Mouse (Mus musculus): ENCODE measurements around the gene Ifna5. TPM values are rescaled to one million over a fixed set of nuclear protein-coding genes. Genes with fewer than 3 reads are reported as not detected.
"Not testable (repeated sequence)": the region's sequence is repeated elsewhere in the genome, so short reads cannot be mapped to it uniquely, and the experiment has no call there.

Ifna5 gene
- polyA plus RNA-seq, 1 experiment from 2014 or later: not detected

- DNase-seq (no peak), ATAC-seq (ENCODE audit: insufficient read depth) (no peak)
- H3K4me2 ChIP-seq: no peak within 1 kb of the TSS
- TF ChIP-seq CTCF (IDR thresholded peaks at IDR 0.05; ENCODE audit: low read depth): no peak
- H3K27ac ChIP-seq (ENCODE audit: low read depth): no peak within 1 kb of the TSS
- no peaks in the 10 kb centered on the region for H3K9me3 ChIP-seq (ENCODE audit: low read depth, low read length)
- no peak within 1 kb of the TSS for H3K4me3 ChIP-seq (ENCODE audit: low read depth, low read length)
- H3K9ac ChIP-seq: no peak within 1 kb of the TSS
- no peaks in the 10 kb centered on the region for H3K4me1 ChIP-seq (ENCODE audit: insufficient read depth)
- H3K36me3 ChIP-seq (ENCODE audit: insufficient read depth): no peaks in the 10 kb centered on the region
- no peaks in the 10 kb centered on the region; the same call in 1 of the 2 replicates for H3K27me3 ChIP-seq (ENCODE audit: insufficient read depth, low read length)
- 51% methylated on average over 3 of the region's 3 CpGs for WGBS
Observed at GRCm38 (mm10) chr4:88815928-88816327, 19.4 kb upstream of the Ifna5 start, which contains the start of gene Ifna7. Gene Ifna7, plus strand, starts transcription at chr4:88816228.

DNA sequence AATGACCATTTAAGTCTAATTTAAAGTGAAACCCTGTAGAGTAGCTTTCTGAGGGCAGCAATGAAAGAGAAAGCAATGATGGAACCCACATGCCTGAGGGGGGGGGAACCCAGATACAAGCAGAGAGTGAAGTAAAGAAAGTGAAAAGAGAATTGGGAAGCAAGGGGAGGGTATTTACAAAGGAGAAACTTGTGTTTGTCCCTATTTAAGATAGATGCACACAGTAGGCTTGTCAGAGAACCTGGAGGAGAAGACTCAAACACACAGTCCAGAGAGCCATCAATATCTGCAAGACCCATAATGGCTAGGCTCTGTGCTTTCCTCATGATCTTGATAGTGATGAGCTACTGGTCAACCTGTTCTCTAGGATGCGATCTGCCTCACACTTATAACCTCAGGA is 15.7 kb upstream of the Ifna5 start, which contains the start of gene Ifna11:
Gene Ifna11, plus strand, starts transcription at position 301 of the 400 bp plus-strand sequence.
- Histone ChIP-seq H3K27ac (ENCODE audit: low read depth) (no peak within 1 kb of the TSS), H3K9ac (no peak within 1 kb of the TSS), H3K4me3 (ENCODE audit: low read depth, low read length) (no peak within 1 kb of the TSS), H3K4me2 (no peak within 1 kb of the TSS), H3K27me3 (ENCODE audit: insufficient read depth, low read length) (no peaks in the 10 kb centered on the region; the same call in 1 of the 2 replicates), H3K36me3 (ENCODE audit: insufficient read depth) (no peaks in the 10 kb centered on the region), H3K4me1 (ENCODE audit: insufficient read depth) (no peaks in the 10 kb centered on the region), H3K9me3 (ENCODE audit: low read depth, low read length) (no peaks in the 10 kb centered on the region)
- ATAC-seq (ENCODE audit: insufficient read depth) (no peak), DNase-seq (no peak)
- 83% methylated on average over 1 of the region's 1 CpGs for WGBS
- TF ChIP-seq CTCF (IDR thresholded peaks at IDR 0.05; ENCODE audit: low read depth): no peak

DNA sequence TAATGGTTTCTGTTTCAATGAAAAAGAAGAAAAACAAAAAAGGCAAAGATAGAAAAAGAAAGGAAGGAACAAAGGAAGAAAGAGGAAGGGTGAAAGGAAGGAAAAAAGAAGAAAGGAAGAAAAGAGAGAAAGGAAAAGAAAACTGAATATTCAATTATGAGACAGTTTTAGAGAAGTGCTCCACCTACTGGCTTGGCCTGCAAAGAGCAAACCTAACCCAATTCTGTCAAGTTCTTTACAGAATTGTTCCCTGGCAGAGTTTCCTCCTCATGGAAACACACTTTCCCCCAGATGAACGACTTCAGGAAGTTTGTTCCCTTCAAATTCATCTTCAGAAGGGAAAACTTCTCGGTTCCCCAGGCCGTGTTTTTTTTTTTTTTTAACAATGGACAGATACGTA is 12.3 kb upstream of the Ifna5 start:
- Histone ChIP-seq H3K4me1 (ENCODE audit: insufficient read depth) (no peaks in the 10 kb centered on the region), H3K9me3 (ENCODE audit: low read depth, low read length) (no peaks in the 10 kb centered on the region), H3K27ac (ENCODE audit: low read depth) (no peak overlapping the region), H3K36me3 (ENCODE audit: insufficient read depth) (no peaks in the 10 kb centered on the region), H3K27me3 (ENCODE audit: insufficient read depth, low read length) (no peaks in the 10 kb centered on the region), H3K4me2 (no peak overlapping the region), H3K9ac (no peak overlapping the region), H3K4me3 (ENCODE audit: low read depth, low read length) (no peak overlapping the region)
- DNase-seq (peak; percentile 62), ATAC-seq (ENCODE audit: insufficient read depth) (no peak)
- peak; percentile 58 for TF ChIP-seq CTCF (IDR thresholded peaks at IDR 0.05; ENCODE audit: low read depth)
- 20% methylated on average over 4 of the region's 4 CpGs for WGBS

- ATAC-seq (ENCODE audit: insufficient read depth); H3K9me3 ChIP-seq (ENCODE audit: low read depth, low read length); H3K4me3 ChIP-seq (ENCODE audit: low read depth, low read length); H3K4me1 ChIP-seq (ENCODE audit: insufficient read depth); H3K27ac ChIP-seq (ENCODE audit: low read depth); H3K9ac ChIP-seq; H3K4me2 ChIP-seq; DNase-seq; H3K27me3 ChIP-seq (ENCODE audit: insufficient read depth, low read length); H3K36me3 ChIP-seq (ENCODE audit: insufficient read depth): not testable (repeated sequence)
Observed at GRCm38 (mm10) chr4:88827116-88827515, 8.2 kb upstream of the Ifna5 start, which contains the start of gene Ifna6. Gene Ifna6, plus strand, starts transcription at chr4:88827416.

GRCm38 (mm10) chr4:88830523-88830922 is 4.8 kb upstream of the Ifna5 start:
- H3K9ac ChIP-seq: no peak overlapping the region
- H3K4me1 ChIP-seq (ENCODE audit: insufficient read depth): no peaks in the 10 kb centered on the region
- H3K36me3 ChIP-seq (ENCODE audit: insufficient read depth): no peaks in the 10 kb centered on the region
- no peak overlapping the region for H3K4me3 ChIP-seq (ENCODE audit: low read depth, low read length)
- H3K9me3 ChIP-seq (ENCODE audit: low read depth, low read length): no peaks in the 10 kb centered on the region
- peak; percentile 45 for TF ChIP-seq CTCF (IDR thresholded peaks at IDR 0.05; ENCODE audit: low read depth)
- no peaks in the 10 kb centered on the region for H3K27me3 ChIP-seq (ENCODE audit: insufficient read depth, low read length)
- 30% methylated on average over 4 of the region's 4 CpGs for WGBS
- H3K27ac ChIP-seq (ENCODE audit: low read depth): no peak overlapping the region
- ATAC-seq (ENCODE audit: insufficient read depth): no peak
- H3K4me2 ChIP-seq: no peak overlapping the region
- DNase-seq: peak; percentile 63

DNA sequence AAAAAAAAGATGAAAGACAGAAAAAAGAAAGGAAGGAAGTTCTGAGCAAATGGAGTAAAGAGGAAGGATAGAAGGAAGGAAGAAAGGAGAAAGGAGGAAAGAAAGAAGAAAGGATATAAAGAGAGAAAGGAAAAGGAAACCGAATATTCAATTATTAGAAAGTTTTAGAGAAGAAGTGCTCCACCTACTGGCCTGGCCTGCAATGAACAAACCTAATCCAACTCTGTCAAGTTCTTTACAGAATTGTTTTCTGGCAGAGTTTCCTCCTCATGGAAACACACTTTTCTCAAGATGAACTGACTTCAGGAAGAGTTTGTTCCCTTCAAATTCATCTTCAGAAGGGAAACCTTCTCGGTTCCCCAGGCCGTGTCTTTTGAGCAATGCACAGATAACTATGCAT is 3.5 kb downstream of the Ifna5 start:
- Histone ChIP-seq H3K9me3 (ENCODE audit: low read depth, low read length) (no peaks in the 10 kb centered on the region), H3K4me1 (ENCODE audit: insufficient read depth) (no peaks in the 10 kb centered on the region), H3K27me3 (ENCODE audit: insufficient read depth, low read length) (no peaks in the 10 kb centered on the region), H3K36me3 (ENCODE audit: insufficient read depth) (no peaks in the 10 kb centered on the region), H3K27ac (ENCODE audit: low read depth) (no peak overlapping the region), H3K4me2 (no peak overlapping the region), H3K4me3 (ENCODE audit: low read depth, low read length) (no peak overlapping the region), H3K9ac (no peak overlapping the region)
- ATAC-seq (ENCODE audit: insufficient read depth) (no peak), DNase-seq (peak; percentile 52)
- 42% methylated on average over 3 of the region's 3 CpGs for WGBS
- TF ChIP-seq CTCF (IDR thresholded peaks at IDR 0.05; ENCODE audit: low read depth): peak; percentile 53

GRCm38 (mm10) chr4:88840058-88840457 is 4.7 kb downstream of the Ifna5 start:
- 50% methylated on average over 3 of the region's 3 CpGs for WGBS
- no peaks in the 10 kb centered on the region for H3K36me3 ChIP-seq (ENCODE audit: insufficient read depth)
- no peak for TF ChIP-seq CTCF (IDR thresholded peaks at IDR 0.05; ENCODE audit: low read depth)
- no peak overlapping the region for H3K4me3 ChIP-seq (ENCODE audit: low read depth, low read length)
- no peaks in the 10 kb centered on the region for H3K27me3 ChIP-seq (ENCODE audit: insufficient read depth, low read length)
- no peak overlapping the region for H3K9ac ChIP-seq
- H3K4me2 ChIP-seq: no peak overlapping the region
- no peak overlapping the region for H3K27ac ChIP-seq (ENCODE audit: low read depth)
- no peak for DNase-seq
- no peaks in the 10 kb centered on the region for H3K4me1 ChIP-seq (ENCODE audit: insufficient read depth)
- no peaks in the 10 kb centered on the region for H3K9me3 ChIP-seq (ENCODE audit: low read depth, low read length)
- ATAC-seq (ENCODE audit: insufficient read depth): no peak

DNA sequence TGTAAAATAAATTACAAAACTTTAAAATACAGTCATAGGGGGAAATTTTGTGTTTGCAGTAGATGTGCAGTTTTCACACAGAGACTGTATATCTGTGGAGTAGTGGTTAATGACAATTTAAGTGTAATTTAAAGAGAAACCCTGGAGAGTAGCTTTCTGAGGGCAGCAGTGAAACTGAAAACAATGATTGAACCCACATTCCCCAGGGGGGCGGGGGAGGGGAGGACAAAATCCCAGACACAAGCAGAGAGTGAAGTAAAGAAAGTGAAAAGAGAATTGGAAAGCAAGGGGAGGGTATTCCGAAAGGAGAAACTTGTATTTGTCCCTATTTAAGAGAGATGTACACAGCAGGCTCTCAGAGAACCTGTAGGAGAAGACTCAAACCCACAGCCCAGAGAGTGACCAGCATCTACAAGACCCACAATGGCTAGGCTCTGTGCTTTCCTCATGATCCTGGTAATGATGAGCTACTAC is 6.2 kb downstream of the Ifna5 start, which contains the start of gene Ifna4:
Gene Ifna4, plus strand, starts transcription at position 424 of the 474 bp plus-strand sequence.
- Histone ChIP-seq H3K4me2 (no peak within 1 kb of the TSS), H3K27me3 (ENCODE audit: insufficient read depth, low read length) (no peaks in the 10 kb centered on the region), H3K4me1 (ENCODE audit: insufficient read depth) (no peaks in the 10 kb centered on the region), H3K4me3 (ENCODE audit: low read depth, low read length) (no peak within 1 kb of the TSS), H3K9ac (no peak within 1 kb of the TSS), H3K27ac (ENCODE audit: low read depth) (no peak within 1 kb of the TSS), H3K9me3 (ENCODE audit: low read depth, low read length) (no peaks in the 10 kb centered on the region), H3K36me3 (ENCODE audit: insufficient read depth) (no peaks in the 10 kb centered on the region)
- ATAC-seq (ENCODE audit: insufficient read depth): no peak
- DNase-seq: no peak
- 41% methylated on average over 2 of the region's 2 CpGs for WGBS
- no peak for TF ChIP-seq CTCF (IDR thresholded peaks at IDR 0.05; ENCODE audit: low read depth)
